Mouse (Mus musculus) liver, embryonic 11.5 days (tissue): ENCODE results near the gene Mettl8. TPM values are rescaled to one million over a fixed set of nuclear protein-coding genes. Genes with fewer than 3 reads are reported as not detected.
A peak's percentile ranks its signal among the peaks of the same experiment; 100 is the strongest.

Source experiments
- ATAC-seq: fragments of 200-750 bp; cut with Nextera tagmentation; replicated peaks from 2 replicates; pipeline ENCODE4 v1.8.0; 2017; ENCODE audit warnings: moderate number of reproducible peaks, mild to moderate bottlenecking, moderate TSS enrichment, moderate library complexity; ENCODE audit not compliant: low FRiP score
- DNase-seq: peaks from one replicate; pipeline ENCODE4 v3.0.0-alpha.2; 2017; ENCODE audit warnings: low spot score
- H3K27ac ChIP-seq: fragments of 300-500 bp; sonication (generic); 2 replicates; pipeline ENCODE4 v1.5.1; 2014; ENCODE audit warnings: mild to moderate bottlenecking, low read depth, low read length, control low read depth
- H3K27me3 ChIP-seq: fragments of 300-500 bp; sonication (generic); replicated peaks from 2 replicates; pipeline ENCODE4 v1.6.1; 2014; ENCODE audit warnings: low read length, mixed read lengths; ENCODE audit not compliant: control insufficient read depth, insufficient read depth
- H3K36me3 ChIP-seq: fragments of 300-500 bp; sonication (generic); 2 replicates; pipeline ENCODE4 v1.6.1; 2014; ENCODE audit warnings: mild to moderate bottlenecking, low read length, moderate library complexity, mixed read lengths; ENCODE audit not compliant: control insufficient read depth, insufficient read depth
- H3K4me1 ChIP-seq: fragments of 300-500 bp; sonication (generic); replicated peaks from 2 replicates; pipeline ENCODE4 v1.6.1; 2014; ENCODE audit warnings: low read length, mixed read lengths; ENCODE audit not compliant: control insufficient read depth, insufficient read depth
- H3K4me2 ChIP-seq: fragments of 300-500 bp; sonication (generic); 2 replicates; pipeline ENCODE4 v1.6.1; 2014; ENCODE audit warnings: mild to moderate bottlenecking, control low read depth, moderate library complexity
- H3K4me3 ChIP-seq: fragments of 300-500 bp; sonication (generic); 2 replicates; pipeline ENCODE4 v1.5.1; 2014; ENCODE audit warnings: low read depth, low read length, control low read depth
- H3K9ac ChIP-seq: fragments of 300-500 bp; sonication (generic); 2 replicates; pipeline ENCODE4 v1.6.1; 2014; ENCODE audit warnings: low read depth, low read length, control low read depth
- H3K9me3 ChIP-seq: fragments of 300-500 bp; sonication (generic); 2 replicates; pipeline ENCODE4 v1.6.1; 2016; ENCODE audit warnings: low read length, inconsistent platforms, mixed read lengths; ENCODE audit not compliant: control insufficient read depth
- WGBS: fragments of 180-500 bp; shearing (Covaris S2); extraction: QIAGEN DNeasy Blood & Tissue Kit; methylation state at CpG from one replicate; pipeline ENCODE4 v1.1.7; 2014; 5-methylcytosine and 5-hydroxymethylcytosine counted together
- polyA plus RNA-seq: library from polyadenylated mRNA; unstranded; fragments of >200 nt; fragmentation: Nextera tagmentation; extraction: Ambion mirVana; gene quantifications from 2 replicates; pipeline ENCODE4 v1.2.1, GENCODE M21; 2014

Mettl8 gene
- polyA plus RNA-seq, 1 experiment from 2014 or later, result 24.1 TPM

DNA sequence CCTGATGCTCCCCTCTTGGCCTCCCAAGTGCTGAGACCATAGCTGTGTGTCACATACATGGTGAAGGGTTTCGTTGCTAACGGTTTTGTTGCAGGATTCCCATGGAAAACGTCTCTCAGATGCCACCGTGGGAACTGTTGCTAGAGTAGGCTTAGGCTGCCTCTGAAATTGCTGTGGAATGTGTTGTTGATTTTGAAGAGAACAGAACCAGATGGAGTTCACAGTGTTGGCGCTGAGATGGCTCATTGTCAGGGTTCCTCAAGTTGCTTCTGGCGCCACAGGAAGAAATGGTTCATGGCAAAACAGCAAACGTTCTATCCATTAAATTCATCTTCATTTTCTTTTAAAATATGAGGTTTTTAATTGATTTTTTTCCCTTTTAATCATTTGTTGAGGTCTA is 27.0 kb upstream of the Mettl8 start:
- no peaks in the 10 kb centered on the region; the same call in 1 of the 2 replicates for H3K36me3 ChIP-seq
- 91% methylated on average over 7 of the region's 7 CpGs for WGBS
- H3K9ac ChIP-seq, result no peak overlapping the region
- no peak overlapping the region for H3K4me3 ChIP-seq
- H3K27me3 ChIP-seq, result no peaks in the 10 kb centered on the region
- no peak overlapping the region for H3K27ac ChIP-seq
- no peaks in the 10 kb centered on the region for H3K9me3 ChIP-seq
- DNase-seq (no peak), ATAC-seq (no peak)
- H3K4me2 ChIP-seq, result no peak overlapping the region
- H3K4me1 ChIP-seq, result no peaks in the 10 kb centered on the region

DNA sequence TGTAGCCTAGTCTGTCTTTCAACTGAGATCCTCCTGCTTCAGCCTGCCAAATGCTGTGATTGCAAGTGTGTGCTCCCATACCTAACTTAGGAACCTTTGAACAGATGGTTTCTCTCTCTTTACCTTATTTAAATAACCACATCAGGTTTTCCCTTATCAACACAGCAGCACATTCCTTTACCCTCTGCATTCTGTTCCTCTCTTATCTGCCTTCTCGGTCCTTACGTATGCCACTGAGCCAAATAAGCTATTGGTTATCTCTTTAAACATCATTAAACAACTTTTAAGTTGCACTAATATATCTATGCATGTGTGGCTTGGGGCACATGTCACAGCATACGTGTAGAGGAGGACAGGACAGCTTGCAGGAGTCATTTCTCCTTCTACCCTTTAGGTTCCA is 18.4 kb upstream of the Mettl8 start:
- H3K9me3 ChIP-seq, result no peaks in the 10 kb centered on the region
- H3K4me1 ChIP-seq, result peaks cover 7% of the 10 kb centered on the region
- ATAC-seq (peak; percentile 86), DNase-seq (no peak)
- H3K9ac ChIP-seq, result no peak overlapping the region
- no peaks in the 10 kb centered on the region for H3K27me3 ChIP-seq
- no peaks in the 10 kb centered on the region for H3K36me3 ChIP-seq
- WGBS, result 43% methylated on average over 3 of the region's 3 CpGs
- no peak overlapping the region for H3K4me2 ChIP-seq
- no peak overlapping the region for H3K4me3 ChIP-seq
- H3K27ac ChIP-seq, result no peak overlapping the region

DNA sequence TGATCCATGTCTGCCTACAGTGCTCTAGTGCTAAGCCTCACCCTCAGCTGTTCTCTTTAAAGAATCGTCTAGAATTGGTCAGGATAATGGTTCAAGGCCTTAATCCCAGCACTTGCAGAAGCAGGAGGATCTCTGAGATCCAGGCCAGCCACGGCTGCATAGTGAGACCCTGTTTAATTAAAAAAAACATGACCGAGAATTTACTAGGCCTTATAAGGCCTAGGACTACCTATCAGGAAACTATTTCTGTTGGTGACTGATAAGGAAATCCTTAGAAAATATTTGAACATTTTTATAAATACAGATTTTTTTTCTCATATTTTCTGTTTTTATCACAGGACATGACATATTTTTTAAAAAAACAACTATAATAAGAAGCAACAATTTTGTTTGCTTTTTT is 17.9 kb upstream of the Mettl8 start:
- ATAC-seq (no peak), DNase-seq (no peak)
- no peaks in the 10 kb centered on the region for H3K27me3 ChIP-seq
- peaks cover 7% of the 10 kb centered on the region for H3K4me1 ChIP-seq
- H3K4me2 ChIP-seq, result no peak overlapping the region
- no peak overlapping the region for H3K27ac ChIP-seq
- no peak overlapping the region for H3K4me3 ChIP-seq
- H3K9ac ChIP-seq, result no peak overlapping the region
- no peaks in the 10 kb centered on the region for H3K36me3 ChIP-seq
- whole genome bisulfite sequencing, result 72% methylated on average over 3 of the region's 3 CpGs
- H3K9me3 ChIP-seq, result no peaks in the 10 kb centered on the region

DNA sequence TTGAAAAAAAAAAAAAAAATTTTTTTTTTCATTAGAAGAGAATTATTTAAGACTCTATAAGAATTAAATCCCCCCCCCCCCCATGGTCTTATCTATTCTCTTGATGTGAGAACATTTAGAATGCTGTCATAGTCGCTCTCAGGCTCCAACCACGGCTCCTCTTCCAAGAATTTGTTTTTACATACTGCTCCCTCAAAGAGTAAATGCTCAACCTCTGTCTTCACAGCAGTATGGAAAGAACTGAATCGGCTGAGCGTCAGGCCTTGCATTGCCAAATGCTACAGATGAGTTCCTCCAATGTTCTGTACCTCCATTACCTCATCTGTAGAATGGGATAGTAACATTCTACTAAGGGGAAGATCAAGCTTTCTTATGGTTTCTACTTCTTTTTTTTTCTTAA is 16.2 kb upstream of the Mettl8 start:
- ATAC-seq (no peak), DNase-seq (no peak)
- H3K4me3 ChIP-seq, result no peak overlapping the region
- H3K4me1 ChIP-seq, result peaks cover 7% of the 10 kb centered on the region
- H3K27me3 ChIP-seq, result no peaks in the 10 kb centered on the region
- H3K9ac ChIP-seq, result no peak overlapping the region
- no peaks in the 10 kb centered on the region for H3K36me3 ChIP-seq
- H3K4me2 ChIP-seq, result no peak overlapping the region
- H3K9me3 ChIP-seq, result no peaks in the 10 kb centered on the region
- no peak overlapping the region for H3K27ac ChIP-seq
- 91% methylated on average over 4 of the region's 4 CpGs for WGBS

DNA sequence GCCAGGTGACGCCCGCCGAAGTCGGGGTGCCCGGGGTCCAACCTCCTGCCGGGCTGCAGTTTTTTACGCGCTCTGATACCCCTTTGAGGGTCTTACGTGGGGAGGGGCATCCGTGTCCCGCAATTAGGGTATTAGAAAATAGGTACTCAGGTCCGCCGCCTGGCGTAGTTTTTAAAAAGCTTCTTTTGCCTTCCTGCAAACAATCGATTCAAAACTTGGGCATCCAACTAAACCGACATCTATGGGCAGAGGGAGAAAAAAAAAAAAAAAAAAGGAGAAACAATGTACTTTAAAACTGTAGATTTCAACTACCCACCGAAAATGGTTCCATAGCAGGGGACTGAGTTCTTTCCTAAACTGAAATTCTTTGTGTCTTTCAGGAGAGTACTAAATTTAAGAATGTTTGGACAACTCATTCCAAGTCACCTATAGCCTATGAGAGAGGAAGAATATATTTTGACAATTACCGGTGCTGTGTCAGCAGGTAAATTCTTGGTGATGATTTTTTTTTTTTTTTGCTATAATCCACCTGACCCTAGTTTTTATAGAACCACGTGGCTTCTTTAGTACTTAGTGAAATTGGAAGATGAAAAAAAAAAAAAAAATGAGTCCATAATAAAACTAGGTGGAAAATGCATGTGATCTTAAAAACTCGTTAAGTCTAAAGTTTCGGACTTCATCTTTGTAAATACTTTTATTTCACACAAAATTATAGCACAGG is 892 bp upstream of the Mettl8 start:
- no peaks in the 10 kb centered on the region for H3K27me3 ChIP-seq
- 11% methylated on average over 21 of the region's 21 CpGs for WGBS

DNA sequence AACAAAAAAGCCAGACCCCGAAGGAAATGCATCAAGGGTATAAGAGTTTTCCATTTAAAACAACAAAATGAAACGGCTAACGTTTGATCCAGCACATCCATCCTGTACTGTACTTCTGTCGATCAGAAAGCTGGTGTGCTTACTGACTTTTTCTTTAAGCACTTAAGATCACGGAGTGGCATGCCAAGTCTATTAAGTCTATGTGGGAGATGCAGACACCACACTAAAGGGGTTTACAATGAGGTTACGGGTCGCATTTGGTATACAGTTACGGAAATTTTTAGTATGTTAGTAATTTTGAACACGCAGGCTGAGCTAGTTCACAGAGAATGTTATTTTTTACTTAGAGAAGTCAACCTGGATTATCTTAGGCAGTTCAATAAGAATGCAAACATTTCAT is 667 bp downstream of the Mettl8 start:
- WGBS, result 41% methylated on average over 9 of the region's 9 CpGs
- no peak for DNase-seq
- Histone ChIP-seq H3K9ac (peak overlapping the region; percentile 95), H3K27ac (peak overlapping the region; percentile 93; the same call in 1 of the 2 replicates), H3K9me3 (no peaks in the 10 kb centered on the region), H3K4me1 (peaks cover 5% of the 10 kb centered on the region; the same call in 1 of the 2 replicates), H3K4me3 (peak overlapping the region; percentile 91), H3K36me3 (peaks cover 2% of the 10 kb centered on the region; the same call in 1 of the 2 replicates), H3K4me2 (peak overlapping the region; percentile 86), H3K27me3 (no peaks in the 10 kb centered on the region)
- no peak for ATAC-seq

More for the DNA sequence above, 892 bp upstream of the Mettl8 start:
- Histone ChIP-seq H3K9ac (peak overlapping the region; percentile 95), H3K9me3 (no peaks in the 10 kb centered on the region), H3K27ac (peak overlapping the region; percentile 93), H3K4me1 (peaks cover 5% of the 10 kb centered on the region; the same call in 1 of the 2 replicates), H3K4me3 (peak overlapping the region; percentile 91), H3K4me2 (peak overlapping the region; percentile 86), H3K36me3 (peaks cover 5% of the 10 kb centered on the region)
- no peak for DNase-seq
- ATAC-seq, result no peak

DNA sequence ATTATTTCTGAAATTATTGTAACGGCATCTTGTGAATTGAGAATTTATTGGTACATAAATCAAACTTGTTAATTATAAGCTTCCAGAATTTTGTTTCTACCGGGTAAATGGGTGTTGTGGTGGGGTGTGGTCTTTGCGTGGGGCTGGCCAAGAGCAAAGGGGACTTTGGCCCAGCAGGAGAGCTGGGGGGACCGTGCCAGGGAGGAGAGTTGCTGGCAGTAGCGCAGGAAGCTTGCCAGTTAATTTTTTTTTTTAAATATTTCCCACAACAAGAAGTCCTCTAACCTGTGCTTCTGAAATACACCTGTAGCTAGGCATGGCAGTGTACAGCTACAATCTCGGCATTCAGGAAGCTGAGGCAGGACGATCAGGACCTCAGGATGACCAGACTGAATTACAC is 4.9 kb downstream of the Mettl8 start:
- Histone ChIP-seq H3K4me2 (no peak overlapping the region), H3K9me3 (no peaks in the 10 kb centered on the region), H3K36me3 (no peaks in the 10 kb centered on the region; the same call in 1 of the 2 replicates), H3K27ac (no peak overlapping the region), H3K27me3 (no peaks in the 10 kb centered on the region), H3K4me3 (no peak overlapping the region), H3K4me1 (peaks cover 9% of the 10 kb centered on the region; the same call in 1 of the 2 replicates), H3K9ac (no peak overlapping the region)
- DNase-seq, result no peak
- no peak for ATAC-seq
- WGBS, result 86% methylated on average over 7 of the region's 7 CpGs

DNA sequence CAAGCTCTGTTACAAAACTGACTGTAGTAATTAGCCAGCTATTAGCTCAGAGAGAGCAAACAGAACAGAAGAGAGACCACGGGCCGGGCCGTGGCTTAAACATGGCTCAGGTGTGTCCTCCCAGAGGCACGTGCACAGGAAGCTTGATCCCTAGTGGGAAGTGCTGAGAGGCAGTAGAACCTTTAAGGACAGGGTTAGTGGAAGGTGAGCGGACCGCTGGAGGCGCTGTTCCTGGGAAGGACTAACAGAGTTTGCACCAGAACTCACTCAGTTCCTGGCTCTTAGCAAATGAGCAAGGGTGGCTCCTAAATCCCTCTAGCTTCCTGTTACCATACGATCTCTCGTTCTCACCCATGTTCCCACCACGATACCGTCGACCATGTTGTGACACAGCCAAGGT is 6.5 kb downstream of the Mettl8 start:
- Histone ChIP-seq H3K27ac (no peak overlapping the region), H3K4me1 (peaks cover 4% of the 10 kb centered on the region; the same call in 1 of the 2 replicates), H3K27me3 (no peaks in the 10 kb centered on the region), H3K36me3 (no peaks in the 10 kb centered on the region; the same call in 1 of the 2 replicates), H3K4me3 (no peak overlapping the region), H3K9ac (no peak overlapping the region), H3K9me3 (no peaks in the 10 kb centered on the region), H3K4me2 (no peak overlapping the region)
- DNase-seq (no peak), ATAC-seq (no peak)
- WGBS, result 70% methylated on average over 12 of the region's 12 CpGs

DNA sequence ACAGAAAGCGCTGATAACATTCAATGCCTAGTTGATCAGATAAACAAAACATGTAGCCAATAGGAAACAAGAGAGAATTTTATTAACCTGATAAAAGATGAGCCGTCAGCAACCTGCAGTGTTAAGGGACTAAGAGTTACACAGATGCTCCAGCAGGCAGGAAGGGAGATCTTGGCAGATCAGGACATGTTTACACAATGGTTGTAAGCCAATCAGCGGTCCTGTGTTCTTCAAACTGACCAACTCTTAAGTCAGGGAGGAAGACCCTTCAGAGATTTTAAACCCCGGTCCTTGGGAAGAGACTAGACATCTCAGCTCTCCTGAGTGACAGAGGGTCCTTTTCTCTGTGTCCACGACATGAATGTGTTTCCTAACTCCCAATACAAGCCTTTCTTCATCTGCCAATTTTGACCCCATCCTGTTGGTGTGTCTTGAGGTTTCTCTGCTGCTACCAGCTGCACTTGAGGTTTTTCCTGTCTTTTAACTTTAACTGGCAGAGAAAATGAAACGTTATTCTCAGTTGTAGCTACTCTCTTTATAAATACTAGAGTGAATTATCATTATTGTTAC is 8.5 kb downstream of the Mettl8 start:
- WGBS, result 64% methylated on average over 6 of the region's 6 CpGs
- ATAC-seq (no peak), DNase-seq (no peak)
- peaks cover 4% of the 10 kb centered on the region; the same call in 1 of the 2 replicates for H3K4me1 ChIP-seq
- H3K9me3 ChIP-seq, result no peaks in the 10 kb centered on the region
- no peak overlapping the region for H3K9ac ChIP-seq
- H3K27ac ChIP-seq, result no peak overlapping the region
- H3K4me3 ChIP-seq, result no peak overlapping the region
- no peaks in the 10 kb centered on the region for H3K27me3 ChIP-seq
- no peak overlapping the region for H3K4me2 ChIP-seq
- H3K36me3 ChIP-seq, result no peaks in the 10 kb centered on the region; the same call in 1 of the 2 replicates
